Mouse (Mus musculus) spleen, postnatal 14 days (tissue): ENCODE data around the gene Apod.
"Not testable (repeated sequence)": the region's sequence is repeated elsewhere in the genome, so short reads cannot be mapped to it uniquely, and the experiment has no call there.

ENCODE experiments used
- DNase-seq, 2 experiments: peaks; one replicate each; pipeline ENCODE4 v3.0.0; 2021 to 2022; ENCODE audit warnings: low spot score in 2 of 2

The Apod gene

DNA sequence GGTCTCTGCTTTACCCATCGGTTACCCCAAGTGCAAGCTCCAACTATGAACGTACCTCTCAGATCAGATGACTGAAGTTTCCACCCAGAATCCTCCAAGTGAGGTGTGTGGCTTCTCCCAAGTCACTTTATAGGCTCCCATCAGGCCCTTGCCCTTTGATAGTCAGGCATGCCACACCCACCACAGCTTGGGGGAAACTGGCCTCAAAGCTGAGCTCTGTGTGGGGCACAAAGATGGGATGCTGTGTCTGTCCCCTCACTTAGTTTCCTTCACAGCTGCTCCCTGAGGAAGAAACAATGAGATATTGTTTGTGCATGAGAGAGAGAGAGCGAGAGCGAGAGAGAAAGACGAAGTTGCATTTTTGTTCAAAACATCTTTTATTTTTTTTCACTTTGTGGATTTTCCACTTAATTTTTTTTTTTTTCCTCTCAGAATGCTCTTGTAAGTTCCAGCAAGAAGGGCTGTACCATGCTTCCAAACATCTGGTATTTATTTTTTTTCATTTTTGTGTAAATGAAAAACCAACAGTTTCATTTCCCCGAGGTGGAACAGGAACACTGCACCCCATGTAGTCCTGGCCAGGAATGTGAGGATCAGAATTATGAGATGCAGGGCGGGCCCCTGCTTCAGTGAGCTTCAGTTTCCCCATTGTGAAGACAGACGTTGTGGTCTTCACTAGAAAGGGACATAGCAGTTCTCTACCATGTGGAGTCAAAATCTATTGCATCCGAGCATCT, at the start of gene Apod:
TSS of gene Apod (minus strand) at position 312 of the 737 bp plus-strand sequence.
- no peak for DNase-seq

GRCm38 (mm10) chr16:31363685-31364436, 49.3 kb upstream of the Apod start:
- DNase-seq, result no peak

DNA sequence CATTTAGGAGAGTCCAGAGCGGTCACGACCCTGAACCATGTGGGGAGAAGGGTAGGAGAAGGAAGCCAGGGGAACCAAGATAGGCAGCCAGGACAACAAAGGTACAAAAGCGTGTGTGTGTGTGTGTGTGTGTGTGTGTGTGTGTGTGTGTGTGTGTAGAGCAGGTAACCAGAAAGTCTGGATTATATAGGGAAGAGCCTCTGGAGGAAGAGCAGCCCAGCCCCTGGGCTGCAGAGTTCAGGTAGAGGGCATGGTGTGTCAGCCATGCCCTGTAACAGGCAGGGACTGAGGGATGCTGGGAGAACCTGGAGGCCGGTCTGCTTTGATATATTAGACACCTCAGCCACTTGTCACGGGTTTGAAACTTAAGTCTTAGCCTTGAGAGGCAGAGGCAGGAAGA, 44.9 kb upstream of the Apod start:
- no peak for DNase-seq

- no peak for DNase-seq
These were observed 44.4 kb upstream of the Apod start for GRCm38 (mm10) chr16:31358991-31359390.

DNA sequence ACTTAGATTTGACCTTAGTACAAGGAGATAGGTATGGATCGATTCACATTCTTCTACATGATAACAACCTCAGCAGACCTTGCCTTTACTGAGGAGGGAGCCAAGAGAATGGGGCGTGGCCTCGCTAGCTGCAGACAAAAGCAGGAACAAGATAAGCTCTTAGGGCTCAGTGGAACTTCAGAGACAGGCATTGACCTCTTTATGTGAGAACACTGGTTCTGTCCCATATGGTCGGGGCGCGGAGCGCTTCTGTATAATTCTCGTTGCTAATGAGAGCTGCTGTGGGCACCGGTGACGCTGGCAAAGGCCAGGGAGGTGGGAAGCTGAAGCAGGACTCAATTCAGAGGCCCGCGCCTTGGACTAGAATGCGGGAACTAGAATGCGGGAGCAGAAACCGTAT, 44.0 kb upstream of the Apod start:
- no peak for DNase-seq

- no peak for DNase-seq
These were observed 41.3 kb upstream of the Apod start for GRCm38 (mm10) chr16:31355882-31356281.

GRCm38 (mm10) chr16:31354341-31355329, 40.0 kb upstream of the Apod start:
- peak; percentile 27 to 65 for DNase-seq

GRCm38 (mm10) chr16:31352996-31353395, 38.4 kb upstream of the Apod start:
- DNase-seq, result no peak

DNA sequence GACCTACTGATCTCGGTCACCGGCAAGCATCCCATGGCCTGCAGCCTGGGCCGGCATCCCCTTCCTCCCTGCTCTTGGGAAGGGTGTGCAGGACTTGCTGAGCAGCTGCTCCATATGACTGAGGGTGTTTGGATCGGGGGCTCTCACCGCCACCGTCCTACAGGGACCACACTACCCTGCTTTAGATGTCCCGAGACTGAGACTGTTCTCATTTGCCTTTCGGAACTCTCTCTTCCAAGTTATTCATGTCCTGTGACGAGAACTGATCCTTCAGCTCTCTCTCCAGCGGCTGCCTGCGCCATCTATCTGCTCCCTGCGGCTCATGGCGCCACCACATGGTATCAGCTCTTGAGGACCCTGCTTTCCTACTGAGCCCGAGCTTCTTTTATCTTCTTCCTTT, 33.0 kb upstream of the Apod start:
- DNase-seq, result no peak

GRCm38 (mm10) chr16:31342966-31343365, 28.4 kb upstream of the Apod start:
- DNase-seq, result no peak

- no peak for DNase-seq
These were observed 27.9 kb upstream of the Apod start for GRCm38 (mm10) chr16:31342556-31342955.

- DNase-seq, result no peak
These were observed 24.7 kb upstream of the Apod start for GRCm38 (mm10) chr16:31339332-31339731.

DNA sequence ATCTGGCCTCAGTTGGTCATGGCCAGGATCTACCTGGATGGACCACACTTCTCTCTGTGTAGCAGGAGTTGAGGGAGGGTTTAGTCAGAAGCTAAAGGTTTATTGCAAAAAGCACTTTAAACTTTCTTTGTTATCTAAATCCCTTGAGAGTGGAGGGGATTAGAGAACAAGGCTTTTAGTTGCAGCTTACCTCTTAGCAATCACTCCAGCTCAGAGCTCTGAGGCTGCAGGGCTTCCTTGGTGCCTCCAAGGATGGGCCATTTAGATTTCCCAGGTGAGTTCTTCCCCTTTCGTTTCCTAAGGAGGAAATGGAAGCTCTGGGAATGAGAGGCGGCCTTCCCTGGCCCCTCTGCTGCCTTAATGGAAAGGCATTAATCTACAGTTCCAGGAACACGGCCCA, 23.3 kb upstream of the Apod start:
- DNase-seq, result no peak

DNA sequence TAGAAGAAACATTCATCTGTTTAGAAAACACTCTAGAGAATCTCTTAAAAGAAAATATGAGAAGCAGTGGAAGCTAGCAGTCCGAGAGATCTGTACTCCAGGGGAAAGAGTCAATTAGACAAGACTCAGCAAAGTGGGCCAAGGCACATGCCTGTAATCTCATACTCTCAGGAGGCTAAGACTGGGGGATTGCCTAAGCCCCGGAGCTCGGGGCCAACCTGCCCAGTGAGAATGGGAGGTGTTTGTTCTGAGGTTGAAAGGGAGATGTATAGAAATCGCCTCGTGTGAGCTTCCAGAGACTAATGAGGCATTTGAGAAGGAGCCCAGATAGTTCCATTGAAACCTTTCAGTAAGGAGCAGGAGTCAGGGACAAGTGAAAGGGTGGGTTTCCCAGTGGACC, 20.2 kb upstream of the Apod start:
- no peak for DNase-seq

GRCm38 (mm10) chr16:31332586-31332985, 18.0 kb upstream of the Apod start:
- no peak for DNase-seq

DNA sequence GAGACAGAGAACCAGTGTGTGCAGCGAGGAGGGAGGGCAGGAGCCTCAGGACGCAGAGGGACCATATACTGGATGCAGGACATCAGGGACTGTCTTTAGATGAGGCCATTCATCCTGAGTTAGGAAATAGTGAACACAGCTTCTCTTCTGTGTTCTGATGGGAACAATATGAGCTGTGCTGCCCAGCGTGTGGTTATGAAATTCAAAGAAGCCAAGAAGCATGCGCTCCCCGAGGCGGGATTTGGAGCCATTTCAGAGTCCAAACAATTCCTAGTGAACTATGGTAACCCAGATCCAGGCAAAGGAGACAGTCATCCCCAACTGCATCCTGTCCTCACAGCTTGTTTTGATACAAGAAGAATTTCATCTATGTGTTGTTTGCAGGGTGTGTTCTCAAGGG, 16.4 kb upstream of the Apod start:
- not testable (repeated sequence) for DNase-seq

- DNase-seq, result no peak
These were observed 15.1 kb upstream of the Apod start for GRCm38 (mm10) chr16:31329668-31330067.

DNA sequence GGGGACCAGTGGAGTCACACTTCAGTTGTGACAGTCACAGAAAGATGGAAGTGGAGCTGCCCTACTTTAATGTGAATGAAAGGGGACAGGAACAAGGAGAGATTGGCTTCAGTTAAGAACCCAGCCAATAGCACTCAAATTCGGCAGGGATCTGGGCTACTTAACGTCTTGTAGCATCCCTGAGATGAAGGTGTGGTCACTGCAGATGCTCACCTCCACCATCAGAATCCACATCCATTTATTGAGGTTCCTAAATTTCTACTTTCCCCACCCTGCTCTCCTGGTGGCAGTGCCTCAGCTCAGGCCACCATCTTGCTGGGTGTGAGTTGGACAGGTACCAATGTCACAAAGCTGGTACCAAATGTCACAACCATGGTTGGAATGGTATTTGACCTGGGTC, 13.3 kb upstream of the Apod start:
- DNase-seq, result no peak

- no peak for DNase-seq
These were observed 12.8 kb upstream of the Apod start for GRCm38 (mm10) chr16:31327430-31327829.

DNA sequence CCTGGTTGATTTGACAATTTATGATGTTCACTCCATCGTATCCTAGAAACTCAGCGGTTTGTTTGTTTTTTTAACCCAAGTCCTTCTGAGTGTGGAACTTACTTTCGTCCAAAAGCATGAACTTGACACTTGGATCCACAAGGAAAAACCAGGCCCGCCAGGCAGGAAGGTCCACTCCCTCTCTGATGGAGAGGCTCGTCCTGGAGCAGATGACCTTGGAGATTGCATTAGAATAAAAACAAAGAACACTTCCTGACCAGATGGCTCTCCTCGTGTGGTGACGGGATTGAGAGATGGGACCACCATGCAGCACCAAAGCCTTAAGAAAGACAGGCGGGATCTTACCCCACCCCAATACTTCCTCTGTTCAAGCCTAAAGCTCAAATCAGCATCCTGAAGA, 12.1 kb upstream of the Apod start:
- no peak for DNase-seq

GRCm38 (mm10) chr16:31325966-31326365, 11.4 kb upstream of the Apod start:
- DNase-seq, result no peak

DNA sequence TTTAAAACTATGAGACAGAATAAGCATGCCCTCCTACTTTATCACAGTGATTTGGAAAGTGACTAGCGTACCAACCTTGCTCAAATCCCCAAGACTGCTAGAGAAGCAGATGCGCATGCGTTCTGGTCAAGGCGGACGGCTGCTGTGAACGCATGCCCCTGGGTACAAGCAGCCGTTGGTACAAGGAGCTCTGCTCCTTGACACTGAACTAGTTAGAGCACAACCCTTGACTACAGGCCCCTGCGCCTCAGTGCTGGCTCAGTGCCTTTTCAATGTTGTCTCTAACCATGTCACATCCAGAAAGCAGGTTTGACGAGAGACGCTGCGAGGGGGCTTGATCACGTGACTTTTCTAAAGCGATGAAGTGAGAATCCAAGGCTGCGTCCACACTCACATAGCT, 10.5 kb upstream of the Apod start:
- DNase-seq, result no peak
